Mouse (Mus musculus): ENCODE data around the gene Zfp990. TPM values are rescaled to one million over a fixed set of nuclear protein-coding genes. Genes with fewer than 3 reads are reported as not detected.
"Not testable (repeated sequence)": the region's sequence is repeated elsewhere in the genome, so short reads cannot be mapped to it uniquely, and the experiment has no call there.

Gene Zfp990
- under 1 TPM; 0.39 to 0.45 TPM for total RNA-seq (2021)
- long read RNA-seq, experiment 1, partial matches to known transcripts: 0 of 1 reads
- long read RNA-seq, experiment 1, other reads (novel, unspliced or antisense): 1 of 1 reads
- long read RNA-seq, experiment 2: 0 reads

DNA sequence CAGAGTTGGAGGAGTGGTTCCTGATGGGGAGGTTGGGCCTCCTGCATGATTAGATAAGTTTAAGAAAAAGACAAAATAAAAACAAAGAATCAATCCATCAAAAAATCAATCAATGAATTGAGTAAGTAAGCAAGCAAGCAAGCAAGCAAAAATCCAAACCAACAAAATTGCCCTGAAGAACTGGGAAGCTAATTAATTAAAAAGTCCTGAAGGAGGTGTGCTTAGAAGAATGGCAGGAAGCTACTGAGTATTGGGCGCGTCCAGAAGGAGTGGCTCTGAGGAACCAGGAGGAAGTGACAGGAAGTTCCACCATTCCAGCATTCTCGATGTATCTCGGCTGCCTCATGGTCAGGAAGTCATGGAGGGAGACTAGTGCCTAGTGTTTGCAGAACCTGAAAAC is at the start of gene Zfp990:
Gene Zfp990, plus strand, starts transcription at position 301 of the 400 bp plus-strand sequence.
- not testable (repeated sequence) for DNase-seq

DNA sequence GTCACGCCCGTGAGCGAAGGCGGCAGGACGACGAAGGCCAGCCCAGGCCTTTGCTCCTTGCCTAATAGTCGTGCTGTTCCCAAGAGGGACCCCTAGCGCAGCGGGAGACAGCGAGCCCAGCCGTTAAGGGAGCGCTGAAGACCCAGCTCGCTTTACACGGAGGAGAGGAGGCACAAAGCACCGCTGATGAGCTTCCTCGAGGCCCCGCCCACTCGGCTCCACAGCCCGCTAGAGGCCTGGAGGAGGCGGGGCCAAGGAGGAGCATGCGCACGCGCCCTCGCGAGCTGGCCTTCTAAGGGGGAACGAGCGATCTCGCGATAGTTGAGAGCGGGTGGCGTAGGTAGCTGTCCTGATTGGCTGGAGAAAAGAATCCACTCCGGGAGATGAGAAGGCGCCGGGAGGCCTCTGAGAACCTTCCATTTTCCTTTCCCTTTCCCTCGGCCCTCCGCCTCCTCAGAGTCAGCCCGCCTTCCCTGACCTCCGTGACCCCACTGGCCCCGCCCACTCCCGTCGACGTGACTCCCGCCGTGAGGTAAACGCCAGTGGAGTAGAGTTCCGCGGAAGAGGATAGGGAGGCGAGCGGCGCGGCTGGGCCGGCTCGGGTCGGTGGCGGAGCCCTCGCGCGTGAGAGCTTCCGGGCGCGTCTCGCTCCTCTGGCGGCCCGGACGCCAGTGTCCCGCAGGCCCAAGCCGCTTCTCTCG is 46.9 kb upstream of the Zfp990 start:
- DNase-seq: peak; percentile 17 to 28

GRCm38 (mm10) chr4:145478128-145478527 is 32.4 kb upstream of the Zfp990 start:
- DNase-seq: no peak

- DNase-seq: not testable (repeated sequence)
These were observed 29.9 kb upstream of the Zfp990 start for GRCm38 (mm10) chr4:145480699-145481098.

DNA sequence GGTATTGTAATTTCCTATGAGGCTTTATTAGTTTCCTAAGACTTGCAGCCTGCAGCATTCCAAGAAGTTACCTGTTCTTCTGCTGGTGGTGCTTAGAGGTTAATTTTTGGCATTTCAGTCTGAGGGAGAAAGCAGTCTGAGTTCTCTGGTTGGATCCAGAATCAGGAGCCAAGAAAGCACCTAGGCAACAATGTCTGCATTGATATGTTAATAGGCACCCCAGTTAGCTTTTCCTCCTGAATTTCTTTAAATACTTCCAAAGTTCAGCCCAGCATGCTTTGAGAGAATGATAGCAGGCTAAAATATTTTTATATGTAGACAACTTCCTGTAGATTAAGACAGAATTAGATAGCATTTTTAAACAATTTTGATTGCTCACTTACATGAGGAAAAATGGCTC is 21.2 kb upstream of the Zfp990 start:
- no peak for DNase-seq

- no peak for DNase-seq
These were observed 18.4 kb upstream of the Zfp990 start for GRCm38 (mm10) chr4:145492132-145492531.

DNA sequence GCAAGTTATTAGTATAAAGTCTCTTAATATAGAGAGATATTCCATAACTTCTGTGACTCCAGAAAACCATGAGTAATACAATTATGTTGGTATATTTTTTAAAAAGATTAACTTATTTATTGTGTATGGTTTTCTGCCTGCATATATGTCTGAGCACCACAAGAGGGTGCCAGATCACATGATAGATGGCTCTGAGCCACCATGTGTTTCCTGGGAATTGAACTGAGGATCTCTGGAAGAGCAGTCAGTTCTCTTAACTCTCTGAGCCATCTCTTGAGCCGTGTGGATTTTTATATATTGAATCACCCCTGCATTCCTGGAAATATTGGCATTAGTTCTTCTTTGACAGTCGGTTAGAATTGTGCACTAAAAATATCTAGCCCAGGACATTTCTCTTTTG is 17.2 kb upstream of the Zfp990 start:
- not testable (repeated sequence) for DNase-seq

GRCm38 (mm10) chr4:145514637-145515036 is 4.1 kb downstream of the Zfp990 start:
- not testable (repeated sequence) for DNase-seq

DNA sequence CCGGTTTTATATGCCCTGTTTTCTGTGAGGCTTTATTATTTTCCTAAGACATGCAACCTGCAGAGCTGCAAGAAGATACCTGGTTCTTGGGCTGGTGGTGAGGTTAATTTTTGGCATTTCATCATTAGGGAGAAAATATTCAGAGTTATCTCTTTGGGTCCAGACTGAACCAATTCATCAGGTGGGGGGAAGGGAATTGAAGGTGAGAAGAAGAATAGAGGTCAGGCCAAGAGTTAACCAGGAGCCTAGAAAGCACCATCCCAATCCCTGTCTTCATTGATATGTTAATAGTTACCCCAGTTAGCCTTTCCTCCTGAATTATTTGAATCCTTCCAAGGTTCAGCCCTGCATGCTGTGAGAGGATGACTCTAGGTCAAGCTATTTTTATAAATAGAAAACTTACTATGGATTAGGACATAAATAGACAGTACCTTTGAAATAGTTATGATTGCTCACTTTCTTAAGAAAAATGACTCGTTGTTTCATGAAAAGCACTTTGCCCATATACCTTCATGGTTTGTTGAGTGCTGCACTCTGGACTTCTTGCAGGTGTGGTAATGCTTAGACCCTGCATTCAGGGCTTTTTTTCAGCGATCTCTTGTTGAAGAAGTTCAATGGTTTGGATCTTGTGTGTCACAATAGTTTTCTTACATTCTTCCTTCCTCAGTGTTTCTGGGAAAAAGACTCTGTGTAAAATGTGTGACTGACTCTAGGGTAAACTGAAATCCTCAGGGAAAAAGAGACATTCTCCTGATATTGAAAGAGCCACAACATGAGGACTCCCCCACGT is 5.4 kb downstream of the Zfp990 start:
- not testable (repeated sequence) for DNase-seq

GRCm38 (mm10) chr4:145517391-145517790 is 6.8 kb downstream of the Zfp990 start:
- DNase-seq: not testable (repeated sequence)

DNA sequence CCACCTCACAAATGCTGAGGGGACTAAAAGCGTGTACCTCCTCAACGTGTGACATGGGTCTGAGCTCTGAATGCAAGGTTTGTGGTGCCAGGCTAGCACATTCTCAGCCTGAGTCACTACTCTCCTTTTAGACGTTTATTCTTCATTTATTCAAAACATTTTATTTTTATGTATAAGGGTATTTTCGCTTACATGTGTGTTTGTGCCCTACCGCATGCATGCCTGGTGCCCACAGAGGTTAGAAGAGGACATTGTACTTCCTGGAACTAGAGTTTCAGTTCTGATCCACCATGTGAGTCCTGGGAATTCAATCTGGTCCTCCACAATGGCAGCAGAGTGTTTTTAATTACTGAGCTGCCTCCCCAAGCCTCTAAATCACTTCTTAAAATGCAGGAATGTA is 33.3 kb downstream of the Zfp990 start:
- not testable (repeated sequence) for DNase-seq

DNA sequence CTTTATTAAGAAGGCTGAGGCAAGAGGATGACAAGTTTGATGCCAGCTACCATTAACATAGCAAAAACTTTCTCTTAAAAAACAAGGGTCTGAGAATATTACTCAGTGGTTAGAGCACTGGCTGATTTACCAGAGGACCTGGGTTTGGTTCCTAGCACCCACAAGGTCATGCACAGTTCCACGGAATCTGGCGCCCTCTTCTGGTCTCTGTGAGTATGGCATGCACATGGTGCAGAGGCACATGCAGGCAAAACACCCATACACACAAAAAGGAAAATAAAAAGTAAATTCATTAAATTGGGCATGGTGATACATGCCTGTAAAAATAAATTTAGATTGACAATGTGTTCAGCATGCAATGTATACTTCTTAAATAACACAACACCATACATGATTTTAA is 34.5 kb downstream of the Zfp990 start:
- not testable (repeated sequence) for DNase-seq

- not testable (repeated sequence) for DNase-seq
These were observed 35.3 kb downstream of the Zfp990 start for GRCm38 (mm10) chr4:145545734-145546349.

DNA sequence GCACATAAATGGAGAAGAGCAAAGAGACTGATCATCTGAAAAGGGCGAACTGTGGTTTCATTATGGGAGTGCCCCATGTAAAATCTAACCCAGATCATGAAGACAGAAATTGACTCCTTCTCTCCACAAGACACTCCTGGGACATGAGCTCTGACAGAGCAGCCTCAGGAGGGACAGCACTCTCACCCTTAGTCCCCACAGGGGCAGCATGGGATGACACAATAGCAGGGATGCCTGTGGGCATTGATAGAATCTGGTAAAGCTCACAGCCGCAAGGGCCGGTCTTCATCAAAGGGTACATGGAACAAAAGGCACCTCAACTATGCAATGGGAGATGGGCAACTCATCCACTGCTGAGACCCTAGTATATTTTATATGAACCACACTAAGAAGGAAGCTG is 35.9 kb downstream of the Zfp990 start:
- DNase-seq: not testable (repeated sequence)

- DNase-seq: no peak
These were observed 46.1 kb downstream of the Zfp990 start for GRCm38 (mm10) chr4:145556680-145557079.

DNA sequence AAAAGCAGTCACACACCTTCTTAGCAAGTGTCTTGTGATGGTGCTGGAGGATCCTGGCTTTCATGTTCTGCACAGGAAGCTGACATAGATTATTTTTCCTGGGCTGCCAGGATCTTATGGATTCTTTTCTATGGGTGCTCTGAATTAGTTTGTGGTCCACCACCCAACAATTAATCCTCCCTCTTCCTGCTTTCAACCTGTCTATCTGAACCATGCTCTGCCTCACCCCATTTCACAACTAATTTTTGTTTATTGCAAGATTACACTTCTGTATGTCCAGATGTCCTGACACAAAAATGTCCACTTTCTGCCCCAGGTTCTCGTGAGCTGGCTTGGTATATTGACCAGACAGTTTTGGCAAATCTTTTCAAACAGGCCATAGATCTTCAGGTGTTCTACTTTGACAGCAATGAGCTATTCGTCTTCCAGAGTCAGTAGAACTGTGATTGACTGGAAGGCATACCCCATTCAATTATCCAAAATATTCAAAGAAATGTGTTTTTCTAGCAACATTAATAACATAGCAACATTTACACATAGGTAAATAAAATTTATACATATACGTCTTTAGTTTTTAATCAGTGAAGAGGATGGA is 49.0 kb downstream of the Zfp990 start:
- no peak for DNase-seq

DNA sequence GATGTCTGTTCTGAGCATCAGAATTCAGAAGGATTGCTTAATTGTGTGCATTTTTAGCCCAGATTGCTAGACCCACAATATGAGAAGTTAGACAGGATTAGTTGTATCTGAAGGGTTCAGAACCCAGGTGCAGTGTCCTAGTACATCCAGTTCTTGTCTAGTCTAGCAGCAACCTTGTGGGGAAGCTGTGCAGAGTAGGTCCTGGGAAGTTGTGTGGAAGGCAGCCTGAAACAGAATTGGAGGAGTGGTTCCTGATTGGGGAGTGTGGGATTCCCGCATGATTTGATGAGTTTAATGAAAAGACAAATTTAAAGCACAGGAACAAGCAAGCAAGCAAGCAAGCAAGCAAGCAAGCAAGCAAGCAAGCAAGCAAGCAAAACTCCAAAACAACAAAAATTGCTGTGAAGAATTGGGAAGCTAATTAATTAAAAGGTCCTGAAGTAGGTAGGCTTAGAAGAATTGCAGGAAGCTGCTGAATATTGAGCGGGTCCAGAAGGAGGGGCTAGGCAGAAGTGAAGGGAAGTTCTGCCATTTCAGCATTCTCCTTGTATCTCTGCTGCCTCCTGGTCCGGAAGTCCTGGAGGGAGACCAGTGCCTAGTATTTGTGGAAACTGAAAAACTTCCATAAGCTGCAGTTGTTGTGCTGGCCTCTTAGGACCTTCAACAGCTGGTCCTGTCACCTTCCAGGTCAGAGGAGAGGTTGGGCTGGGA is 53.7 kb downstream of the Zfp990 start:
- no peak for DNase-seq

GRCm38 (mm10) chr4:145570461-145570860 is 59.9 kb downstream of the Zfp990 start:
- DNase-seq: not testable (repeated sequence)

DNA sequence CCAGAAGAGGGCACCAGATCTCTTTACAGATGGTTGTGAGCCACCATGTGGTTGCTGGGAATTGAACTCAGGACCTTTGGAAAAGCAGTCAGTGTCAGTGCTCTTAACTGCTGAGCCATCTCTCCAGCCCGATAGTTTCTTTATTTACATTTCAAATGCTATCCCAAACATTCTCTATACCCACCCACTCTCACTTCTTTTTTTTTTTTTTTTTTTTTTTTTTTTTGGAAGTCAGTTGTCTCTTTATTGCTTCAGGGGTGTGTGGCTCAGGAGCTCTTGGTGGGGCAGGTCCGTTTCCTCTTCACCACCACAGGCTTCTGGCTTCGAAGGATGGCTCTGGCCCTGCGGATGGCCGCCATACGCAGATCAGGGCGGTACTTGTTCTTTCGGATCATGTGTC is 66.1 kb downstream of the Zfp990 start:
- not testable (repeated sequence) for DNase-seq

GRCm38 (mm10) chr4:145580333-145580732 is 69.8 kb downstream of the Zfp990 start:
- peak in 1 of 2 experiments; percentile 35 for DNase-seq

DNA sequence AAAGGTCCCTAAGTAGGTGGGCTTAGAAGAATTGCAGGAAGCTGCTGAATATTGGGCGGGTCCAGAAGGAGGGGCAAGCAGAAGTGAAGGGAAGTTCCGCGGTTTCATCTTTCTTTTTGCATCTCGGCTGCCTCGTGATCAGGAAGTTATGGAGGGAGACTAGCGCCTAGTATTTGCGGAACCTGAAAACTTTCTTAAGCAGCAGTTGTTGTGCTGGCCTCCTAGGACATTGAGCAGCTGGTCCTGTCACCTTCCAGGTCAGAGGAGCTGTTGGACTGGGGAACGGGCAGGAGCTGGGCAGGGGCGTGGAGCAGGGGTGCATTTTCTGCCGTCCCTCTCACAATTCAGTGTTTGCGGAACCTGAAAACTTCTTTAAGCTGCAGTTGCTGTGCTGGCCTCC is 74.5 kb downstream of the Zfp990 start, which contains the start of gene Gm13212:
Gene Gm13212, plus strand, starts transcription at position 89 of the 400 bp plus-strand sequence.
- DNase-seq: peak in 1 of 2 experiments; percentile 24

Measured in heart, adult 18-20 months (tissue).